Mouse (Mus musculus): ENCODE results near the gene Phactr1. TPM values are rescaled to one million over a fixed set of nuclear protein-coding genes. Genes with fewer than 3 reads are reported as not detected.

Phactr1 gene
- 12.7 and 15.5 TPM in 2 replicates for polyA plus RNA-seq (2014; fragmentation: Nextera tagmentation; extraction: Ambion mirVana)

- Histone ChIP-seq H3K4me1 (ENCODE audit: control insufficient read depth, insufficient read depth, low read length) (peaks cover 5% of the 10 kb centered on the region; the same call in 1 of the 2 replicates), H3K36me3 (ENCODE audit: control insufficient read depth, insufficient read depth, low read length) (no peaks in the 10 kb centered on the region), H3K4me3 (ENCODE audit: low read depth, low read length) (no peak within 1 kb of the TSS), H3K27ac (ENCODE audit: low read depth, low read length) (no peak within 1 kb of the TSS), H3K9ac (ENCODE audit: low read length) (no peak within 1 kb of the TSS), H3K9me3 (ENCODE audit: control insufficient read depth, low read length) (no peaks in the 10 kb centered on the region), H3K4me2 (no peak within 1 kb of the TSS), H3K27me3 (ENCODE audit: control insufficient read depth, insufficient read depth, low read length) (no peaks in the 10 kb centered on the region)
- DNase-seq (ENCODE audit: low spot score, missing footprints) (no peak), ATAC-seq (ENCODE audit: low FRiP score) (no peak)
- 26% methylated on average over 11 of the region's 11 CpGs for WGBS
These were observed at the start of gene Phactr1 for GRCm38 (mm10) chr13:42680391-42680994. Gene Phactr1 (plus strand): TSS chr13:42680623.

DNA sequence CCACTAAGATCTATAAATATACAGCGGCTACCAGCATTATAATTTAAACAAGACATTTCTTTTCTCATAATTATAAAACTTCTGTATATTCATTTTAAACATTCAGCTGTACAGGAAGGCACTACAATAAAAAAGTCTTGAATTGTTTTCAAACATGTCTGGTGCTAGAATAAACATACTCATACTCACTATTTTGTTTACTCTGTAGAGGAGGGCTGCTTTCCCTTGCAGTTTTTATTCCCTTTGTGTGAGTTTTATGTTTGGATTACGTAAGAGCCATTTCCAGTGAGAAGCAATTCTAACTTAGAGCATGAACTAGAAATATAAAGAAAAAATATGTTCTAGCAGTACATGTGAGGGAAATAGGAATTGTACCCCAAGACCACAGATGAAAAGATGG lies 45.5 kb upstream of the Phactr1 start:
- 90% methylated on average over 2 of the region's 2 CpGs for WGBS
- no peak overlapping the region for H3K4me2 ChIP-seq
- ATAC-seq (ENCODE audit: low FRiP score): no peak
- no peaks in the 10 kb centered on the region for H3K9me3 ChIP-seq (ENCODE audit: control insufficient read depth, low read length)
- no peak for DNase-seq (ENCODE audit: low spot score, missing footprints)
- no peak overlapping the region for H3K4me3 ChIP-seq (ENCODE audit: low read depth, low read length)
- H3K4me1 ChIP-seq (ENCODE audit: control insufficient read depth, insufficient read depth, low read length): no peaks in the 10 kb centered on the region
- H3K27me3 ChIP-seq (ENCODE audit: control insufficient read depth, insufficient read depth, low read length): no peaks in the 10 kb centered on the region
- H3K36me3 ChIP-seq (ENCODE audit: control insufficient read depth, insufficient read depth, low read length): no peaks in the 10 kb centered on the region
- H3K27ac ChIP-seq (ENCODE audit: low read depth, low read length): no peak overlapping the region
- H3K9ac ChIP-seq (ENCODE audit: low read length): no peak overlapping the region

DNA sequence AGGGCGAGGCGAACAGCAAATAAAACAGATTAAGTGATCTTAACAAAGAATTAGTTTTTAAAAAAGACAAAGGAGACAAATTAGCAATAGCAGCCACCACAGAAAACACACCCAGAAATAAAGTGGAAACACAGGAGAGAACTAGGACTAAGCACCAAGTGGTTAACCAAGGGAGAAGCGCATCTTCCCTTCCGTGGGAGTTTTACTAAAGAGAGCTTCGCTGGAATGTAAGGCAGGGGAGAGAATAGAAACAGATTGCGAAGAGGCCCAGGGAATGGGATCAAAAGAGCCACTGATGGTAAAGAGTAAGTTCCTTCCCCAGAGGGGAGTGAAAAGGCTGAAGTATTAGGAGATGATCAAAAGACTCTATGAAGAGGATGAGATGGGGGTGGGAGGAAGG lies 30.2 kb upstream of the Phactr1 start:
- no peaks in the 10 kb centered on the region for H3K36me3 ChIP-seq (ENCODE audit: control insufficient read depth, insufficient read depth, low read length)
- H3K4me3 ChIP-seq (ENCODE audit: low read depth, low read length): no peak overlapping the region
- H3K9me3 ChIP-seq (ENCODE audit: control insufficient read depth, low read length): no peaks in the 10 kb centered on the region
- 47% methylated on average over 6 of the region's 6 CpGs for WGBS
- no peaks in the 10 kb centered on the region for H3K27me3 ChIP-seq (ENCODE audit: control insufficient read depth, insufficient read depth, low read length)
- no peak for ATAC-seq (ENCODE audit: low FRiP score)
- H3K4me2 ChIP-seq: no peak overlapping the region
- DNase-seq (ENCODE audit: low spot score, missing footprints): no peak
- H3K9ac ChIP-seq (ENCODE audit: low read length): no peak overlapping the region
- no peaks in the 10 kb centered on the region for H3K4me1 ChIP-seq (ENCODE audit: control insufficient read depth, insufficient read depth, low read length)
- no peak overlapping the region for H3K27ac ChIP-seq (ENCODE audit: low read depth, low read length)

DNA sequence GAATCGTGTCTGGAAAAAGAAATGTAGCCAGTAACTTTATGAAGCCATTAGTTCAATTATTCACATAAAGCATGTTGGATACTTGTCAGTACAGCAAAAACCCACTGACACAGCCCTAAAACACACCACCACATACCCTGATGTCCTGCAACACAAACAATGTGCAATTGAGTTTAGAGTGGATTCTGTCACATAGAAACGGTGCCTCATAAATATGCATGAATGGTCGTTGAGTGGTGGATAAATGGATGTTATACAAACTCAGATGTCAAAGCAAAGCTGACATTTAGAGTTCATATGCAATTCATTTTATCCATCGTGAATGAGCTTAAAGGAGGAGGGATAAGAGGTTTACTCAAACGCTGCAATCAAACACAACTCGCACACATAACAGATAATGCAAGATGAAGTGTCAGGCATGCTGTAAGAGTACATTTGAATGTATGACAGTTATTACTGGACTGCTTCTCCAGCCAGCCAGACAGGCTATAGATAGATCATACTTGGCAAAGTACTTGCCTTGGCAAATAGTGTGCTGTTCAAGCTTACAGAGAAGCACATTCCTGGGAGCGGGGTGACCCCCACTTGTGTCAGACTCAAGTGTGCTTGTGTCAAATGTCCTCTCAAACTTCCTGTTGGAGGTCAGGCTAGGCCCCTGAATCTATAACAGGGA lies 23.6 kb upstream of the Phactr1 start:
- WGBS: 53% methylated on average over 7 of the region's 7 CpGs
- Histone ChIP-seq H3K9ac (ENCODE audit: low read length) (no peak overlapping the region), H3K9me3 (ENCODE audit: control insufficient read depth, low read length) (no peaks in the 10 kb centered on the region), H3K27ac (ENCODE audit: low read depth, low read length) (no peak overlapping the region), H3K27me3 (ENCODE audit: control insufficient read depth, insufficient read depth, low read length) (no peaks in the 10 kb centered on the region), H3K36me3 (ENCODE audit: control insufficient read depth, insufficient read depth, low read length) (no peaks in the 10 kb centered on the region), H3K4me1 (ENCODE audit: control insufficient read depth, insufficient read depth, low read length) (peaks cover 6% of the 10 kb centered on the region), H3K4me2 (no peak overlapping the region), H3K4me3 (ENCODE audit: low read depth, low read length) (no peak overlapping the region)
- DNase-seq (ENCODE audit: low spot score, missing footprints) (no peak), ATAC-seq (ENCODE audit: low FRiP score) (no peak)

DNA sequence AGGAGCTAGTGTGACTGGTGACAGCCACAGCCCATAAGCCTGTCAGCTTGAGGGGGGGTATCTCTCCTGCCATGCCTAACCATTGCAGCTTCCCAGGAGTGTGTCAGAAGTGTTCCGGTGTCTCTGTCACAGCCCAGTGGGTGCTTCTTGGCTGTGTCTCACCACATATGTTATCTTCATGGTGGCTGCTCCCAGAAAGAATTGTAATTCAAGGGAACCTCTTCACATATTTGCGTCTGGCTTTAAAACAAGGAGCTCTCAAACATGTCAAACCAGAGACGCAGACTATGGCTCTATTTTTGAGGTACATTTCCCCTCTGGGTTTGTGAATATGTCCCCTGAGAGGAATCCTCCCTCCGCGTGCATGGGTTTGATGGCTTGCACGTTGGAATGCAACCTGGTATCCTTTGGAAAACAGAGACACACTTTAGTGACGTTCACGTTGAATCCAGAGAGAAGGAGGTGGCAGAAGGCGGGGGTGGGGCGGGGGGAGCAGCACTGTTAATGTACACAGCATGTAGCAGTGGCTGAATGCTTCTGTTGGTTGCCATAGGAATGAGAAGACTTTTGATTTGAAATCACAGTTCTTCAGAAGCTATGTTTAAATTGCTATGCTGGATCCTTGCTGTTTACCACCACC lies 8.7 kb upstream of the Phactr1 start:
- Histone ChIP-seq H3K27ac (ENCODE audit: low read depth, low read length) (no peak overlapping the region), H3K4me1 (ENCODE audit: control insufficient read depth, insufficient read depth, low read length) (no peaks in the 10 kb centered on the region), H3K36me3 (ENCODE audit: control insufficient read depth, insufficient read depth, low read length) (no peaks in the 10 kb centered on the region), H3K27me3 (ENCODE audit: control insufficient read depth, insufficient read depth, low read length) (no peaks in the 10 kb centered on the region), H3K9ac (ENCODE audit: low read length) (no peak overlapping the region), H3K9me3 (ENCODE audit: control insufficient read depth, low read length) (no peaks in the 10 kb centered on the region), H3K4me3 (ENCODE audit: low read depth, low read length) (no peak overlapping the region), H3K4me2 (no peak overlapping the region)
- WGBS: 70% methylated on average over 10 of the region's 10 CpGs
- DNase-seq (ENCODE audit: low spot score, missing footprints) (no peak), ATAC-seq (ENCODE audit: low FRiP score) (no peak)

- no peaks in the 10 kb centered on the region for H3K27me3 ChIP-seq (ENCODE audit: control insufficient read depth, insufficient read depth, low read length)
- H3K9me3 ChIP-seq (ENCODE audit: control insufficient read depth, low read length): no peaks in the 10 kb centered on the region
- no peak overlapping the region for H3K27ac ChIP-seq (ENCODE audit: low read depth, low read length)
- H3K4me1 ChIP-seq (ENCODE audit: control insufficient read depth, insufficient read depth, low read length): peaks cover 5% of the 10 kb centered on the region; the same call in 1 of the 2 replicates
- H3K4me2 ChIP-seq: no peak overlapping the region
- no peak overlapping the region for H3K9ac ChIP-seq (ENCODE audit: low read length)
- DNase-seq (ENCODE audit: low spot score, missing footprints): no peak
- no peak for ATAC-seq (ENCODE audit: low FRiP score)
- H3K36me3 ChIP-seq (ENCODE audit: control insufficient read depth, insufficient read depth, low read length): no peaks in the 10 kb centered on the region
- no peak overlapping the region for H3K4me3 ChIP-seq (ENCODE audit: low read depth, low read length)
- WGBS: 86% methylated on average over 9 of the region's 9 CpGs
These were observed 876 bp downstream of the Phactr1 start for GRCm38 (mm10) chr13:42681299-42681698.

DNA sequence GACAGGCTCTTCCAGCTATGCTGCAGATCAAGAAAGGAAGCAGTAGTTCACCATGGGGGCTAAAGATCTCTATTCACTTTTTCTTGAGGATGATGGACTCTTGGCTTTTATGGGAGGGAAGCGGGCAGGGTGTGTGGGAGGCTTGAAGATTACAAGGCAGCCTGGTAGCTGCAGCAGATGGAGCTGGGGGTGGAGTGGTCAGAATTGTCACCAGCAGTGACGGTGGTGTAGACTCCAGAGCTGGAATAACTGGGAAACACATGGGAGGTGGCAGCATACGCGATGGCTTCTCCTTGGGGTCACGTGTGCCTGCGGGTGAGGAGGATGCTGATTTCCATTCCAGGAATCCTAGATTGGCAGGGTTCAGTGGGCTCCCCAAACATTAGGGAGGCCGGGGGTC lies 3.8 kb downstream of the Phactr1 start:
- no peaks in the 10 kb centered on the region for H3K36me3 ChIP-seq (ENCODE audit: control insufficient read depth, insufficient read depth, low read length)
- no peak for ATAC-seq (ENCODE audit: low FRiP score)
- no peak overlapping the region for H3K4me2 ChIP-seq
- no peak overlapping the region for H3K9ac ChIP-seq (ENCODE audit: low read length)
- H3K9me3 ChIP-seq (ENCODE audit: control insufficient read depth, low read length): no peaks in the 10 kb centered on the region
- DNase-seq (ENCODE audit: low spot score, missing footprints): no peak
- no peak overlapping the region for H3K4me3 ChIP-seq (ENCODE audit: low read depth, low read length)
- 94% methylated on average over 7 of the region's 7 CpGs for WGBS
- H3K27me3 ChIP-seq (ENCODE audit: control insufficient read depth, insufficient read depth, low read length): no peaks in the 10 kb centered on the region
- H3K27ac ChIP-seq (ENCODE audit: low read depth, low read length): no peak overlapping the region
- peaks cover 5% of the 10 kb centered on the region; the same call in 1 of the 2 replicates for H3K4me1 ChIP-seq (ENCODE audit: control insufficient read depth, insufficient read depth, low read length)

DNA sequence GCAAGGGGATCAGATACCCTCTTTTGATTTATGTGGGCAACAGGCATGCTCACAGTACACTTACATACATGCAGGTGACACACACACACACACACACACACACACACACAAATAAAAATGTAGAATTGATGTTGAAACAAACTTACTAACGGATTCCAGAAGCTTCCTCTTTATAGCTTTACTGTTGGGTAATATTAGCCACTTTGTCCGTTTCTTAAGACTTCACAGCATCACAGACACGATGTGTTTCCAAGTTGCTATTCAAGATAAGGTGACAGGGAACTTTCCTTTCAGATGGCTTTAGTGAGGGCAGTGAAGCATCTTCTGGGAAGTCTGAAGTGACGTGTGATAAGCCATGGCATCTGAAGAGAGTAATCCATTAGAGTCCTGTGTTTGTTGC lies 11.8 kb downstream of the Phactr1 start:
- Histone ChIP-seq H3K4me2 (no peak overlapping the region), H3K4me3 (ENCODE audit: low read depth, low read length) (no peak overlapping the region), H3K4me1 (ENCODE audit: control insufficient read depth, insufficient read depth, low read length) (no peaks in the 10 kb centered on the region), H3K9ac (ENCODE audit: low read length) (no peak overlapping the region), H3K27ac (ENCODE audit: low read depth, low read length) (no peak overlapping the region), H3K9me3 (ENCODE audit: control insufficient read depth, low read length) (no peaks in the 10 kb centered on the region), H3K27me3 (ENCODE audit: control insufficient read depth, insufficient read depth, low read length) (no peaks in the 10 kb centered on the region), H3K36me3 (ENCODE audit: control insufficient read depth, insufficient read depth, low read length) (no peaks in the 10 kb centered on the region)
- DNase-seq (ENCODE audit: low spot score, missing footprints) (no peak), ATAC-seq (ENCODE audit: low FRiP score) (no peak)
- WGBS: 80% methylated on average over 4 of the region's 4 CpGs

- no peak for DNase-seq (ENCODE audit: low spot score, missing footprints)
- no peak overlapping the region for H3K9ac ChIP-seq (ENCODE audit: low read length)
- no peak overlapping the region for H3K27ac ChIP-seq (ENCODE audit: low read depth, low read length)
- H3K36me3 ChIP-seq (ENCODE audit: control insufficient read depth, insufficient read depth, low read length): no peaks in the 10 kb centered on the region
- no peak overlapping the region for H3K4me2 ChIP-seq
- H3K4me1 ChIP-seq (ENCODE audit: control insufficient read depth, insufficient read depth, low read length): no peaks in the 10 kb centered on the region
- 85% methylated on average over 5 of the region's 5 CpGs for WGBS
- ATAC-seq (ENCODE audit: low FRiP score): no peak
- H3K9me3 ChIP-seq (ENCODE audit: control insufficient read depth, low read length): peaks cover 3% of the 10 kb centered on the region; the same call in 1 of the 2 replicates
- H3K27me3 ChIP-seq (ENCODE audit: control insufficient read depth, insufficient read depth, low read length): no peaks in the 10 kb centered on the region
- H3K4me3 ChIP-seq (ENCODE audit: low read depth, low read length): no peak overlapping the region
These were observed 16.2 kb downstream of the Phactr1 start for GRCm38 (mm10) chr13:42696641-42697040.
